Mouse (Mus musculus) retina, embryonic 14.5 days (tissue): Measurements from ENCODE around the gene Pspn.

Experiments
- DNase-seq: peaks from one replicate; pipeline ENCODE4 v3.0.0-alpha.2; 2015; ENCODE audit warnings: low spot score

Pspn gene

DNA sequence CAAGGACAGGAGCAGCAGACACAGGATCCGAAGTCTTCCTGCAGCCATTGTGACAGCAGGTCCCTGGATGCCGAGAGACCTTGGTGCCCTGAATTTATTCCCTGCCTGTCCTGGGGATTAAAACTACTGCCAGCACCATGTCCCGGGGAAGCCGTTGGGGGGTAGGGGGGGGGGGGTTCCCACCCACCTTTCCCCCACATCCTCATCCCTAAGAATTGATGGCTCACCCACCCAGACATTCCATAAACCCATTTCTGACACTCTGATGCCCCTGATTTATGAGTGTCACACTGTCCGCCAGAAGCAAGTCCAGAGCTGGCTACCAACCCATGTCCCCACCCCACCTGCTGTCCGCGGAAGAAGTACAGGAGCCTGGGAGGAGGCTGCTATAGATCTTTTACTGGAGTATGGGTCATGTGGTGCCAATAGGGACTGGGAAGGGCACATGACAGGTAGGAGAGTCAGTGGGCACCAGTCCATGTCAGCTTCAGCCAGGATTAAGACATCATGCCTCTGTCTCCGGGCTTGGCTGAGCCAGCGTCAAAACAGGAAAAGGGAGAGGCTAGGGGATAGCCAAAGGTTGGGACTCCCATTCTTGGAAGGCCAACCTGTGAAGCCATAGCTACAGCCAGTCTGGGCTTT, at the start of gene Pspn:
Gene Pspn, minus strand, starts transcription at position 51 of the 642 bp plus-strand sequence.
- DNase-seq = no peak

DNA sequence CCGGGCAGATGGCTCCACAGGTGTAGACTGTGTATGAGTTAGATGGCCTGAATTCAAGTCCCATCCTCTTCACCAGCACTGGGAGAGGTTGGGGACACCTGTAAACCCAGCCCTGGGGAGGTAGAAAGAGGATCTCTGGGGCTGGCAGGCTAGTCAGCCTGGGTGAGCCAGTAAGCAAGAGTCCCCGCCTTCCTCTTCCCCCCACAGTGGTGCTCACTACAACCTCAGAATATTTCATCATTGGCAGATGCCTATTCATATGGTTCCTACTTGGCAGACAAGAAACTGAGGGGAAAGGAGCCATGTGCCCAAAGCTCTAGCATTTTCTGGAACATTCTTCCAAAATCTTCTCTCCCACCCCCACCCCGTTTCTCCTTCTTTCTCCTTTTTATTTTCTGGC, 49.0 kb upstream of the Pspn start:
- no peak for DNase-seq

DNA sequence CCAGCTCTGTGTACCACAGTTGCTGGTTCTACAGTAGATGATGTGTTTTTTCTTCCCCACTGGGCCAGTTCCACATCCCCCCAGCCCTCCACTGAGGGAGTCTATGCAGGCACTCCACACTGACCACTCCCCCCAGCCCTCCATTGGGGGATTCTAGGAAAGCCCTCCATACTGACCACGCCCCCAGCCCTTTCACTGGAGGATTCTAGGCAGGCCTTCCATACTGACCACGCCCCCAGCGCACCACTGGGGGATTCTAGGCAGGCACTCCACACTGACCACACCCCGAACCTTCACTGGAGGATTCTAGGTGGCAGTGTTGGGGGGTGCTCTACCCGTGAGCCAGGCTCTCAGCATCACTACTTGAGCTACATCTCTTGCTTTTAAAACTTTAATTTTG, 47.6 kb upstream of the Pspn start:
- no peak for DNase-seq

DNA sequence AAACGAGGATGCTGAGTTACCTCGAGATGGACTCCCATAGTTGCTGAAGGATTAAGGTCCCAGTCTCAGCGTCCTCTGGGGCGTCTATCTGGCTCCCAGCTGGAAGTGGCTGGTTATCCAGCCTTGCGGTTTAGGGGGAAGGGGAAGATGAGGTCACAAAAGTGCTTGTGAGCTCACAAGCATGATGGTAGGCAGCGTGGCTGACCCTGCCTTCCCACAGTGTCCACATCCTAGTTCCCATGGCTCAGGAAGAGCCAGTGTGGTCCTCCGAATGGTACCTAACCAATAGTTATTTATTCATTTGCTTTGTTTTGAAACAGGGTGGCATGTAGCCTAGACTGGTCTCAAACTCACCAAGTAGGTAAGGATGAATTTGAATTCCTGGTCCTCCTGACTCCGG, 41.7 kb upstream of the Pspn start, which contains the start of gene Slc25a41:
Gene Slc25a41, minus strand, starts transcription at position 101 of the 400 bp plus-strand sequence.
- no peak for DNase-seq

DNA sequence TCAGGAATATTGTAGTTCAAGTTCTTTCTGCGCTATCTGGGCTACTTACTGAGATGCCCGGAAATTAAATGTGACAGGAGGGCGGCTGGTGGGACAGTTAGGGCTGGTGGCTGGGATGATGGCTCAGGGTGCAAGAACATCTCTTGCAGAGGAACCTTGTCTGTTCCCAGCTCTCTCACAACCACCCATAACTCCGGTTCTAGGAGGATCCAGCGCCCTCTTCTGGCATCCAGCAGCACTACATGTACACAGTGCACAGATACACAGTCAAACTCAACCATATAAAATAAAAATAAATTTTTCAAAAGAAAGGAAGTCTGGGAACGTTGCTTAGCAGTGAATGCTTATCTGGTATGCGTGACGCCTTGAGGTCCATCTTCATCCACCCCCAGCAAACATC, 39.2 kb upstream of the Pspn start:
- DNase-seq = no peak

DNA sequence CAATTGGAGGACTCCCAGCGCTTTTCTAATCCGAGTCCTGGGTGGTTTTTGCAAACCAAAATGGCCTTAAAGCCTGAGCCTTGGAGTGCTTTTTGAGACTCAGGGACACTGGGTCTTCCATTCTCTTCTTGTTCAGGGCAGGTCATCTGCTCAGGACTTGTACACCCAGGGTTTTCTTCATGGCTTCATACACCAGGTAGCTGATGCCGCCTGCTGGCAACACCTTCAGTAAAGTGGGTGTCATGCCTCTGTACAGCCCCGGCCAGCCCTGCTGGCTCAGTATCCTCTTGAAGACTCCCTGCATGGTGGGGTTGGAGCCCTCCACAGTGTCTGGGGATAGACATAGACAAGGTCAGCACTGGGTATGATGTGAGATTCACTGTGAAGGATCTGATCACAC, 33.0 kb upstream of the Pspn start:
- DNase-seq = no peak

DNA sequence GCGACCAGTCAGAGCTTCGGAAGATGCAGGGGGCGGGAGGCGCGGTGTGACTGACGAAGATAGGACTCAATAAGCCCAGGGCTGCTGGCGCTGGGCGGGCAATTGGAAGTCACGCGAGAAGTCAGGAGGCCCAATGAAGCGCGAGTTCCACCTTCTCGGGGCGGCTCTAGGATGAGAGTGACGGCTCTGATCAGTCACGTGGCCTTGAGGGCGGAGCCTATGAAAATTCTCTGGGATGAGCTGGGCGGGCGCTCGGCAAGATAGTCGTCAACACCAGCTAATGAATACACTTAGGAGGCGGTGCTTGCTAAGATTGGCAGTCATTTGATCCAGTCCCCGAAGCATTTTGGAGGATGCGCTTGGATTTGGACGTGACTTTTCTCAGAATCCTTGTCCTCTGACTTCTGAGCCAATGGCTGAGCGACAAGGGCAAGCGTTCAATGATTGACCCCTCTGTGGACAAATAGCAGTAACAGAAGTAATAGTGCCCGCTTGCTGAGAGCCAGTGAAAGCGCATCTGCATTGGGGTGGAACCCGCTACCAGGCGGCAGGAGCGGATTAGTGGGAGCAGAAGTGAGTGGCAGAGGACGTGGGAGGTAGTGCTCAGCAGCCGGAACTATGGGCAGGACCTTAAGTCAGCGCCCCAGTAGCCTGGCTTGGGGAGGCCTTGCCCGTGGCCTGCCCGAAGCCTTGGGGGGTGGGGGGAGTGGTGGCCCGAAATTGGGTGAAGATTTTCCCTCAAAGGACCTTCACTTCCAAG, 32.0 kb upstream of the Pspn start:
- peak; percentile 100 for DNase-seq

DNA sequence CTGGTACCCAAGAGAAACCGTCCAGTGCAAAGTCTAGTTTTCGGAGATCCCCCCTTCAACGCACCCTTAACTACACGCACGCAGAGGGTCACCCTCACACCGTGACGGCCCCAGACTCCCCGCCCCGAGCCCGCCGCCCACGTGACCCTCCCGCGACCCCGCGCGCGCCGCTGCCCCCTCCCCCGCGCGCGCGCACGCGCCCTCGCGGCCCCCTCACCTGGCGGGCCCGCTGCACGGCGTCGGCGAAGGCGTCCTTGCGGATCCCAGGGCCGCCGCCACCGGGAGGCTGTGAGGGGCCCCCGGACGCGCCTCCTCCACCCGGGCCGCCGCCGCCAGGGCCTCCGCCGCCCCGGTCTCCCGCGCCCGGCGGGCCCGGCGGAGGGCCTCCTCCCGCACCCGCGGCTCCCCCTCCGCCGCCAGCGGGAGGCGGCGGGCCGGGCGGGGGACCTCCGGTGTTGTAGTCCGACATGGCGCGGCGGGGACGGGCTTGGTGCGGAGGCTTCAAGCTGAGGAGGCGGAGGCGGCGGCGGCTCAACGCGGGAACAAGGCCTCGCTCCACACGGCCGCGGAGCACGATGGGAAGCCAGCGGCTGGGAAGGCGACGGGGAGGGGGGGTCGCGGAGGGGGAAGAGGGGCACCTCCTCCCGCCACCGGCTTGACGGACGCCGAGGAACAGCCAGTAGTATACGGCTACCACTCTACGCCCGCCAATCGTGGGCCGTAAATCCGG, 31.3 kb upstream of the Pspn start, which contains the start of gene Khsrp:
Gene Khsrp, minus strand, starts transcription at position 592 of the 730 bp plus-strand sequence.
- peak; percentile 54 for DNase-seq

DNA sequence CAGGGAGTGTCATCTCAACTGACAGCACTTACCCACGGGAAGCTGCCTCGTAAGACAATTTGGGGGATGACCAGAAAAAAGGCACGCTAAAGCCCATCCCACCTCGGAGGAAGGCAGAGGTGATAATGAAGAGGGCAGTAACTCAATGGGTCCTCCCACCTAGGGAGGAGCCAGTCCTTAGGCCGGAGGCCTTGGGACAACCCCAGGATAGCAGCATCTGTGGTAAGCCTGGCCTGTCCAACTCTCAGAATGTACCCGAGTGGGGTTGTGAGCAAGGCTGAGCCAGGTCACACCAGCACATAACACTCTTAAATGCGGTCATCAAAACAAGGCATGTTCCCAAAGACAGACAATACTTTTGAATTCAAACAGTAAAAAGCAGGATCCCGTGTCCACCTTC, 29.9 kb upstream of the Pspn start:
- no peak for DNase-seq

DNA sequence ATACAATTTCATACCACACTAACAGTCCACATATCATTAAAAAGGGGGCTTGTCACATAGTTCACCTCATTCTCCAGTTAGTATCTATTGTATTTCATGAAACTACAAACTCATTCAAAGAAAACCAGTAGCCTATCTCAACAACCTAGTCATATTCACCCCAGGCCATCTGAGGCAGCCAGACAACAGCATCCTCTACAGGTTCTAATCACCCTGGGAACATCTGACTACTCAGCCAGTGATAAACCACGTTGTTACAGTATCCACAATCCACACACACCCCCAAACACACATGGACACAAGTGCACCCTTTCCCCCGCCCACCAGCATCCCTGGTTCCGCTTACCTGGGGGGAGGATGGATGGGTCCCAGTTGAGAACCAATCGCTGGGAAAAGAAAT, 27.7 kb upstream of the Pspn start:
- DNase-seq = no peak

DNA sequence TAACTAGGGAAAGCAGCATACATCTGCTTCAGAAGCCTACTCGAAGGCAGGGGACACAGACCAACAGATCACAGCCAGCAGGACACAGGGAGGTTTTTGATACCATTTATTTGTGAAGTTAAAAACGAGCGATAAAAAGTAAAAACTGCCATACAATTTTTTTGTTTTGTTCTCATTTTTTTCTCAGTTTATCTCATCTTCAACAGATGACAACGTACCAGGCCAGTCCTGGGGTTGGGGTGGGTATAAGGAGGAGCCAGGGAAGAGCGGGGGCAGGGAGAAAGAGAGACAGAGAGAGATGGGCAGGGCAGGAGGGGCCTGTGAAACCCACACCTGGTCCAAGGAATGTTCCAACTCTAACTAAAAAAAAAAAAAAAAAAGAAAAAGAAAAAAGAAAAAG, 21.1 kb upstream of the Pspn start:
- no peak for DNase-seq

DNA sequence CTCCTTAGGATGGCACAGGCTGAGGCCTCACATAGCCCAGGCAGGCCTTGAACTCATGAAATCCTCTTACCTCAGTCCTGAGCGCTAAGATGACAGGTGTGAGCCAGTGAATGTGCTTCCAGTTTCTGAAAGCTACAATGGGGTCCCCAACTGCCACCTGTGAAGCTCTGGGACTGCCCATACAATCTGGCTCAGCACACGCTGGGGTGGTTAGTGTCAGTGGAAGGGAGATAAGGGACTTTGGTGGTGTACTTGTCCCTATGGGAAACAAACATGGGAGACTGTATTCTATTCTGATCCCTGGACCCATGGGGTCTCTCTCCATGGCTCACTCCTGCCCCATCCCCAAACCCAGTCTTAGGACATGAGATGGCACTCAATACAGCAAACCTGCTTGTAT, 19.9 kb upstream of the Pspn start:
- DNase-seq = no peak

DNA sequence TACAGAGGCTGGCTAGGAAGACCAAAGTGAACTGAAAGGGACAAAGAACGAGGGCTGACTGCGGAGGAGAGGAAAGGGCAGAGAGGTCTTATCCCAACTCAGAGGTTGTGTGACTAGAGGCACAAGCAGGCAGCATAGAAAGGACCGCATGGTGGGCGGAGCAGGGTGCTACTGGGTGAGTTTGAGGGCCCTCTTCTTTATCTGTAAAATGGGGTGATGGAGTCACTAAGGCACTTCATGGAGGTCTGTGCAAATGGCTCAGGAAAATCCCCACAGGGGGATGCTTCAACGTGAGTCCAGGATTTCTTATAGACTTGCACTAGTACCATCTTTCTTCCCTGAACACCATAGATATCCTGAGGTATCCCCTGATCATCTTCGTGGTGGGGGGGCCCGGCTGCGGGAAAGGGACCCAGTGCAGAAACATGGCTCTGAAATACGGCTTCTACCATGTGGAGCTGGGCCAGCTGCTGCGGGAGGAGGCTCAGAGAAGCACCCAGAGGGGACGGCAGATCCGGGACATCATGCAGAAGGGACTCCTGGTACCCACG, 12.5 kb upstream of the Pspn start:
- no peak for DNase-seq

DNA sequence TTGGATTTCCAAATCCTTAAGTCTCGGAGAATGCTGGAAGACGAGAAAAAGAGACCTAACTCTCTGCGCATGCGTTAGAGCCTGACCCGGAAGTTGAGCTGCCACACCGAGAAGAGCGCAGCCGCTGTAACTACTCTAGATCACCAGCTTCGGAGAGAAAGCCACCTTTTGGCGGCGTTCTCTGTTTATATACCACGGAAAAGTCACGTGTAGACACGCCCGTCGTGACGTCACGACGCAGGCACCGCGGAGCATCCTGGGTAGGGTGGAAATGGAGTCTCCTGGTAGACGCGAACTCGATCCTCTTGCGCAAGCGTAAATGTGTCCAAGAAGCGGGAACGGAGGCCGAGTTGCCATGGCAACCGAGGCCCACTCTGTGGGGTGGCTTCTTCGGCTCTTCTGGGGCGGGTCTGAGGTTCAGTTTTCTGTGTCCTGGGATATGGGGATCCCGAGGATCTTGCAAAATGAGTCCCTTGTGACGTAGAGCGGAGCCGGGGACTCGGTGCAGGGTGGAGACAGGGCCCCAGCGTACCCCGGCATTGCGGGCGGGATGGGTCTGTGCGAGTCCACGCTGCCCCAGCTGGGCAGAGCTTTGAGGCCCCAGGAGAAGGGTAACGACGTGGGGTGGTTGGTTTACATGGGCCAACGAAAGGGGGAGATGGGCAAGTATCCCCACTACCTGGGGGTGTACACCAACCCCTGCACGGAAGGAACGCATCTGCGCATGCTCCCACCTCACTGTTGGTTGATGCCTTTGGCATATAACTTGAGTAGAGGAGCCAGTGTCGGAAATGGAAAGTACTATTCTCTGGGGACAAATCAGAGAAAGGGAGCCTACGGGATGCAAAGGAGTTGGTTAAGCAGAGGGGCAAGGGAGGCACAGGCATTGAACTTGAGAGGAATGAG, 11.7 kb upstream of the Pspn start, which contains the start of the genes Gtf2f1 and Gm17949:
Gene Gtf2f1, minus strand, starts transcription at position 53 of the 906 bp plus-strand sequence.
Gene Gm17949, plus strand, starts transcription at position 234 of the 906 bp plus-strand sequence.
- DNase-seq = peak; percentile 99

DNA sequence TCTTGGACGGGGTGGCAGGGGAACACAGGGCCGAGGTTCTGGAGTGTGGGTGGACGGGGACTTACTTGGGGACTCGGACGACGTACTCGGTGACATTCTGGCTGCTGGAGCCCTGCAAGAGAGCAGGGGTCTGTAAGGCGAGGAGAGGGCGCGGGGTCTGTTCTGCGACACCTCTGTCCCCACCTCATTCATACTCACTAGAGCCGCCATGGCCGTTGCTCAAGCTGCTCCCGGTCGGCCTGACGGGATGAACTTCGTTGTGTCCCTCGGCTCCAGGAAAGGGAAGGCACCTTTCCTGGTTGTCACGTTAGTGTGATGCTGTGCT, 11.1 kb upstream of the Pspn start:
- DNase-seq = no peak

DNA sequence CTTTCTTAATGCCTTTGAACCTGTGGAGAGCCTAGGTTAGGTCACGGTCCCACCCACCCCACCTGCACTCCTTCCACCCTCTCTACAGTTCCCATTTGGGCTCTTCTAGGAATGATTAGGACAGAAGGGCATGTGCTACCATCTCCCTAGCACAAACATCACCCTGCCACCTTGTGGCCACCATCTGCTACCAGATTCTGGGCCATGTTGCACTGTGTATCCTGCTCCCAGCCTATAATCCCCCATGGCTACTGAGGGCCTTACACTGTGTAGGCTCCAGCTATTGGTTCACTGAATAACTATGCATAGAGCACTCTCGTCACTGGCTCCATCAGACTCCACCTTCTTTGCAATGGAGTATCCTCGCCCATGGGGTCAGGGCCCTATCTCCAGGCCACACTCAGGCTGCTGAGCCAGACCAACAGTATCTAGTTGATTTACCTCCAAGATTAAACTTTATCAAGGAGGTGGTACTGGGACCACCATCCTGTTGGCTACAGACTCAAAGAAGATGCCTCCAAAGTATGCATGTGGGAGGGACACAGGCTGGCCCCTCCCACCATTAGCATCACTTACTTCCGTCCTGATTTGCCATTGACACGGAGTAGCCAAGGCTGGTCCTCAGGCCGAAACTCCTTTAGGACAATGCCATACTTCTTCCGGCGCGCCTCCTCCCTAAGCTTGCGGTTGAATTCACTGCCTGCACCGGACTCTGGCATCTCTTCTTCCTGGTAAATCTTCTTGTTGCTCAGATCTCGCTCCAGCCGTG, 7.5 kb upstream of the Pspn start:
- peak; percentile 48 for DNase-seq

DNA sequence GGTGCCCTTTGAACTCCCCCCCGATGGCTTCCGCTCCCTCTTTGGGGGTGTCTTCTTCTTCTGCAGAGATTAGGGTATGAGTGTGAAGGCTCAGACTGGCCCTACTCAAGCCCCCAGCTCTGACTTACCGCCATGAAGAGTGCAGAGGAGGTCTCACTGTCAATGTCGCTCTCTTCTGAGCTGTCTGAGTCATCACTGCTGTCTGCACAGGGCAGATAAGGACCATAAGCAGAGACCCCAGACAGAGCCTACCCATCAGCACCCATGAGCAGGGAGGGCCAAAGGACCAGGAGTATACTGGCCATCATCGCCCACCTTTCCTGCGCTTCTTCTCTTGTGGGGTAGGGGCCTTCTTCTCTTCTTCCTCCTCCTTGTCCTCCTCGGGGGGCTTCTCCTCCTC, 4.2 kb upstream of the Pspn start:
- no peak for DNase-seq

DNA sequence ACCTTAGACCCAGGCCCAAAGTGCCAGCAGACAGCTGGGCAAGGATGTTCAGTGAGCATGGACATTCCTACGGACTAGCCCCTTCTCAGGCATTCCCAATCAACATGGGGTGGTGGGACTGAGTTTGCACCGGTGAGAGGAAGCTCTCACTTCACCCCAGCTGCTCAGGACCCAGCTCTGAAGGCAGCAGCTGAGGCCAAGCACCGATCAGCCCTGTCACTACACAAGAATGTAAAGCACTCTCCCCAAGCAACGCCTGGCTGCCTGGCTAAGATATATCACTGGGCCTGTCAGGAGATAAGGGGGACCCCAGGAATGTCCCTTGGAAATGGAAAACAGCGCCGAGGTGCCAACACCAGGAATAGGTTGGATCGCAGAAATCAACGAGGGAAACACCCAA, 1.4 kb upstream of the Pspn start:
- DNase-seq = no peak

DNA sequence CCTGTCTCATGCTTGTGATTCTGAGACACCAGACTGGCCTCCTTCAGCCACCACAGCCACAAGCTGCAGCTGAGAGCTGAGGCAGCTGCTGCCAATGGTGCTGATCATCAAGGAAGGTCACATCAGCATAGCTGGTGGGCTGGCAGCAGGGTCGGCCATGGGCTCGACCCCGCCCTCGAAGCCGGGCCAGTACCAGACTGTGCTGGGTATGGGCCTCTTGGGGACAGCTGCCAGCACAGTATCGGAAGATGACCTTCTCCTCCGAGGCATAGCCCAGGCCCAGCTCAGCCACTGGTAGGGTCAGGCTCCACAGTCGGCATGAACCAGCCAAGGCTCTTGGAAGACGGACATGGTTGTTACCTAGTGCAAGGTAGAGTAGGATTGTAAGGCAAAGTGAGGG, 404 bp downstream of the Pspn start:
- DNase-seq = no peak

DNA sequence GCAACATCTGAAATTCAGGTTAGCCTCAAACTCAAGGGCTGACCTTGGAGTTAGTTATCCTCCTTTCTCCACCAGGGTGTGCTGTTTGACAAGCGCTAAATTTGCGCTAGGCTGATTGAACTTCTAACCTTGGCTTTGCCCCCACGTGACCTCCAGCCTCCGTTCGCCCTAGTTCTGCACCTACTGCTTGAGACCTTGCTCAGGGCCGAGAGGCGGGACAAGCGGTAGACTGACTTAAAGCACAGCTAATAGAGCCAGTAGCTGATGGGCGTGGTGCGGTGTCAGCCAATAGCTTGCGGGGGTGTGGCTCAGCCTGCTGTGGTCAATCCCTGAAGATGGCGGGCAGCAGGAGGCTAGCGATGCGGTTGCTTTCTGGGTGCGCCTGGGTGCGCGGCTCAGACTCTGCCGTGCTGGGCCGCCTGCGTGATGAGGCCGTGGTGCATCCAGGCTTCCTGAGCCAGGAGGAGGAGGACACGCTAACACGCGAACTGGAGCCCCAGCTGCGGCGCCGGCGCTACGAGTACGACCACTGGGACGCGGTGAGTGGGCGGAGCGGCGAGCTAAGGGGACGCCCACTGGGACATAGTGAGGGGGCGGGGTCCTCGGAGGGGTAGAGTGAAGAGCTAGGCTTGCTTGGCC, 2.7 kb downstream of the Pspn start, which contains the start of gene Alkbh7:
Gene Alkbh7, plus strand, starts transcription at position 311 of the 639 bp plus-strand sequence.
- peak; percentile 98 for DNase-seq
